Mouse (Mus musculus): ENCODE measurements at regions not wholly inside any gene's neighbourhood (a gene's known extent, or its start where the extent isn't known, plus 50 kb on each side); places are given as distances from the start of the nearest gene placed in this dataset.

- H3K4me1 ChIP-seq (ENCODE audit: control insufficient read depth, insufficient read depth, low read length): peaks cover 16% of the 10 kb centered on the region
- H3K4me3 ChIP-seq (ENCODE audit: low read depth, low read length): no peak overlapping the region
- H3K27ac ChIP-seq (ENCODE audit: insufficient read depth, low read length): peak overlapping the region; percentile 98
- TF ChIP-seq CTCF (IDR thresholded peaks at IDR 0.05; ENCODE audit: low read depth, low read length) (no peak), EP300 (IDR thresholded peaks at IDR 0.05; ENCODE audit: insufficient read depth, low read depth, low read length) (peak; percentile 91)
- H3K9me3 ChIP-seq (replicated peaks; ENCODE audit: control insufficient read depth, insufficient read depth, low read length, poor library complexity, severe bottlenecking): no peaks in the 10 kb centered on the region
- no peaks in the 10 kb centered on the region for H3K36me3 ChIP-seq (ENCODE audit: control insufficient read depth, insufficient read depth, low read length, poor library complexity, severe bottlenecking)
- H3K9ac ChIP-seq (ENCODE audit: low read depth, poor library complexity, severe bottlenecking): peak overlapping the region; percentile 47
- H3K27me3 ChIP-seq (ENCODE audit: control insufficient read depth, insufficient read depth, low read length, poor library complexity, severe bottlenecking): no peaks in the 10 kb centered on the region
Measured at GRCm38 (mm10) chr9:56547291-56547977, 129.0 kb downstream of the Hmg20a start.

- H3K4me1 ChIP-seq (ENCODE audit: control insufficient read depth, insufficient read depth, low read length): peaks cover 15% of the 10 kb centered on the region
- H3K4me3 ChIP-seq (ENCODE audit: low read depth, low read length): no peak overlapping the region
- H3K27ac ChIP-seq (ENCODE audit: insufficient read depth, low read length): no peak overlapping the region
- no peaks in the 10 kb centered on the region for H3K9me3 ChIP-seq (replicated peaks; ENCODE audit: control insufficient read depth, insufficient read depth, low read length, poor library complexity, severe bottlenecking)
- TF ChIP-seq EP300 (IDR thresholded peaks at IDR 0.05; ENCODE audit: insufficient read depth, low read depth, low read length) (no peak), POLR2A (IDR thresholded peaks at IDR 0.05; ENCODE audit: insufficient read depth, low read length) (no peak), CTCF (IDR thresholded peaks at IDR 0.05; ENCODE audit: low read depth, low read length) (no peak)
- H3K27me3 ChIP-seq (ENCODE audit: control insufficient read depth, insufficient read depth, low read length, poor library complexity, severe bottlenecking): no peaks in the 10 kb centered on the region
- H3K9ac ChIP-seq (ENCODE audit: low read depth, poor library complexity, severe bottlenecking): no peak overlapping the region
- H3K36me3 ChIP-seq (ENCODE audit: control insufficient read depth, insufficient read depth, low read length, poor library complexity, severe bottlenecking): no peaks in the 10 kb centered on the region
Measured at GRCm38 (mm10) chr9:56549774-56550173, 131.4 kb downstream of the Hmg20a start.

GRCm38 (mm10) chr9:56550178-56550577 is 131.8 kb downstream of the Hmg20a start:
- no peaks in the 10 kb centered on the region for H3K36me3 ChIP-seq (ENCODE audit: control insufficient read depth, insufficient read depth, low read length, poor library complexity, severe bottlenecking)
- H3K27ac ChIP-seq (ENCODE audit: insufficient read depth, low read length): no peak overlapping the region
- TF ChIP-seq POLR2A (IDR thresholded peaks at IDR 0.05; ENCODE audit: insufficient read depth, low read length): no peak
- TF ChIP-seq CTCF (IDR thresholded peaks at IDR 0.05; ENCODE audit: low read depth, low read length): no peak
- TF ChIP-seq EP300 (IDR thresholded peaks at IDR 0.05; ENCODE audit: insufficient read depth, low read depth, low read length): peak; percentile 57; the same call in 1 of the 2 replicates
- H3K4me1 ChIP-seq (ENCODE audit: control insufficient read depth, insufficient read depth, low read length): peaks cover 13% of the 10 kb centered on the region
- H3K27me3 ChIP-seq (ENCODE audit: control insufficient read depth, insufficient read depth, low read length, poor library complexity, severe bottlenecking): no peaks in the 10 kb centered on the region
- H3K4me3 ChIP-seq (ENCODE audit: low read depth, low read length): no peak overlapping the region
- H3K9me3 ChIP-seq (replicated peaks; ENCODE audit: control insufficient read depth, insufficient read depth, low read length, poor library complexity, severe bottlenecking): no peaks in the 10 kb centered on the region
- H3K9ac ChIP-seq (ENCODE audit: low read depth, poor library complexity, severe bottlenecking): no peak overlapping the region

- no peaks in the 10 kb centered on the region for H3K9me3 ChIP-seq (replicated peaks; ENCODE audit: control insufficient read depth, insufficient read depth, low read length, poor library complexity, severe bottlenecking)
- H3K9ac ChIP-seq (ENCODE audit: low read depth, poor library complexity, severe bottlenecking): no peak overlapping the region
- no peak overlapping the region for H3K4me3 ChIP-seq (ENCODE audit: low read depth, low read length)
- H3K36me3 ChIP-seq (ENCODE audit: control insufficient read depth, insufficient read depth, low read length, poor library complexity, severe bottlenecking): no peaks in the 10 kb centered on the region
- H3K4me1 ChIP-seq (ENCODE audit: control insufficient read depth, insufficient read depth, low read length): peaks cover 8% of the 10 kb centered on the region
- no peak for TF ChIP-seq POLR2A (IDR thresholded peaks at IDR 0.05; ENCODE audit: insufficient read depth, low read length)
- no peaks in the 10 kb centered on the region for H3K27me3 ChIP-seq (ENCODE audit: control insufficient read depth, insufficient read depth, low read length, poor library complexity, severe bottlenecking)
- H3K27ac ChIP-seq (ENCODE audit: insufficient read depth, low read length): no peak overlapping the region
Measured at GRCm38 (mm10) chr9:56551376-56552186, 133.2 kb downstream of the Hmg20a start.

GRCm38 (mm10) chr9:56552187-56552686 is 133.8 kb downstream of the Hmg20a start:
- no peaks in the 10 kb centered on the region for H3K36me3 ChIP-seq (ENCODE audit: control insufficient read depth, insufficient read depth, low read length, poor library complexity, severe bottlenecking)
- H3K4me1 ChIP-seq (ENCODE audit: control insufficient read depth, insufficient read depth, low read length): peaks cover 6% of the 10 kb centered on the region
- no peak overlapping the region for H3K9ac ChIP-seq (ENCODE audit: low read depth, poor library complexity, severe bottlenecking)
- no peaks in the 10 kb centered on the region for H3K27me3 ChIP-seq (ENCODE audit: control insufficient read depth, insufficient read depth, low read length, poor library complexity, severe bottlenecking)
- no peak overlapping the region for H3K27ac ChIP-seq (ENCODE audit: insufficient read depth, low read length)
- no peak for TF ChIP-seq EP300 (IDR thresholded peaks at IDR 0.05; ENCODE audit: insufficient read depth, low read depth, low read length)
- TF ChIP-seq POLR2A (IDR thresholded peaks at IDR 0.05; ENCODE audit: insufficient read depth, low read length): no peak
- TF ChIP-seq CTCF (IDR thresholded peaks at IDR 0.05; ENCODE audit: low read depth, low read length): no peak
- H3K9me3 ChIP-seq (replicated peaks; ENCODE audit: control insufficient read depth, insufficient read depth, low read length, poor library complexity, severe bottlenecking): no peaks in the 10 kb centered on the region
- no peak overlapping the region for H3K4me3 ChIP-seq (ENCODE audit: low read depth, low read length)

- no peaks in the 10 kb centered on the region for H3K9me3 ChIP-seq (replicated peaks; ENCODE audit: control insufficient read depth, insufficient read depth, low read length, poor library complexity, severe bottlenecking)
- no peak overlapping the region for H3K27ac ChIP-seq (ENCODE audit: insufficient read depth, low read length)
- H3K9ac ChIP-seq (ENCODE audit: low read depth, poor library complexity, severe bottlenecking): no peak overlapping the region
- no peak overlapping the region for H3K4me3 ChIP-seq (ENCODE audit: low read depth, low read length)
- TF ChIP-seq EP300 (IDR thresholded peaks at IDR 0.05; ENCODE audit: insufficient read depth, low read depth, low read length): peak; percentile 58; the same call in 1 of the 2 replicates
- TF ChIP-seq CTCF (IDR thresholded peaks at IDR 0.05; ENCODE audit: low read depth, low read length): peak; percentile 86
- TF ChIP-seq POLR2A (IDR thresholded peaks at IDR 0.05; ENCODE audit: insufficient read depth, low read length): no peak
- no peaks in the 10 kb centered on the region for H3K27me3 ChIP-seq (ENCODE audit: control insufficient read depth, insufficient read depth, low read length, poor library complexity, severe bottlenecking)
- H3K36me3 ChIP-seq (ENCODE audit: control insufficient read depth, insufficient read depth, low read length, poor library complexity, severe bottlenecking): no peaks in the 10 kb centered on the region
- peaks cover 5% of the 10 kb centered on the region for H3K4me1 ChIP-seq (ENCODE audit: control insufficient read depth, insufficient read depth, low read length)
Measured at GRCm38 (mm10) chr9:56552766-56553165, 134.4 kb downstream of the Hmg20a start.
